Mouse (Mus musculus) neural tube, embryonic 15.5 days (tissue): ENCODE results near the gene Lemd2. TPM values are rescaled to one million over a fixed set of nuclear protein-coding genes. Genes with fewer than 3 reads are reported as not detected.

ENCODE experiments used
- ATAC-seq: fragments of 200-750 bp; cut with Nextera tagmentation; 2 replicates; pipeline ENCODE4 v1.8.0; 2017; ENCODE audit warnings: mild to moderate bottlenecking, moderate TSS enrichment, moderate library complexity; ENCODE audit not compliant: low FRiP score
- H3K27ac ChIP-seq: fragments of 300-500 bp; sonication (generic); replicated peaks from 2 replicates; pipeline ENCODE4 v1.5.1; 2015; ENCODE audit warnings: mild to moderate bottlenecking, inconsistent platforms
- H3K27me3 ChIP-seq: fragments of 300-500 bp; sonication (generic); replicated peaks from 2 replicates; pipeline ENCODE4 v1.6.1; 2015; ENCODE audit warnings: inconsistent platforms
- H3K36me3 ChIP-seq: fragments of 300-500 bp; sonication (generic); 2 replicates; pipeline ENCODE4 v1.6.1; 2015; ENCODE audit warnings: inconsistent platforms
- H3K4me1 ChIP-seq: fragments of 300-500 bp; sonication (generic); 2 replicates; pipeline ENCODE4 v1.6.1; 2015; ENCODE audit warnings: inconsistent platforms
- H3K4me2 ChIP-seq: fragments of 300-500 bp; sonication (generic); 2 replicates; pipeline ENCODE4 v1.6.1; 2015; ENCODE audit warnings: inconsistent platforms, mild to moderate bottlenecking, moderate library complexity
- H3K4me3 ChIP-seq: fragments of 300-500 bp; sonication (generic); replicated peaks from 2 replicates; pipeline ENCODE4 v1.5.1; 2015; ENCODE audit warnings: mild to moderate bottlenecking, inconsistent platforms
- H3K9ac ChIP-seq: fragments of 300-500 bp; sonication (generic); replicated peaks from 2 replicates; pipeline ENCODE4 v1.6.1; 2015; ENCODE audit warnings: mild to moderate bottlenecking, inconsistent platforms
- H3K9me3 ChIP-seq: fragments of 300-500 bp; sonication (generic); replicated peaks from 2 replicates; pipeline ENCODE4 v1.6.1; 2016; ENCODE audit warnings: inconsistent platforms
- WGBS: fragments of 180-500 bp; shearing (Covaris S2); methylation state at CpG from one replicate; pipeline ENCODE4 v1.1.7; 2015; ENCODE audit warnings: mixed read lengths; 5-methylcytosine and 5-hydroxymethylcytosine counted together
- polyA plus RNA-seq: library from polyadenylated mRNA; unstranded; fragments of >200 nt; fragmentation: Nextera tagmentation; extraction: Ambion mirVana; gene quantifications from 2 replicates; pipeline ENCODE4 v1.2.1, GENCODE M21; 2015

The Lemd2 gene
- polyA plus RNA-seq = 16.9 and 19.7 TPM in 2 replicates

- 5% methylated on average over 74 of the region's 97 CpGs for WGBS
- Histone ChIP-seq H3K4me3 (peak within 1 kb of the TSS; percentile 87), H3K27me3 (no peaks in the 10 kb centered on the region), H3K9ac (peak within 1 kb of the TSS; percentile 97), H3K27ac (peak within 1 kb of the TSS; percentile 96), H3K9me3 (no peaks in the 10 kb centered on the region), H3K36me3 (peaks cover 26% of the 10 kb centered on the region), H3K4me1 (peaks cover 67% of the 10 kb centered on the region), H3K4me2 (peak within 1 kb of the TSS; percentile 79)
- peak; percentile 90 for ATAC-seq
Measured at GRCm38 (mm10) chr17:27204075-27204909, at the start of gene Lemd2. TSS of gene Lemd2 (minus strand) at chr17:27204469.

DNA sequence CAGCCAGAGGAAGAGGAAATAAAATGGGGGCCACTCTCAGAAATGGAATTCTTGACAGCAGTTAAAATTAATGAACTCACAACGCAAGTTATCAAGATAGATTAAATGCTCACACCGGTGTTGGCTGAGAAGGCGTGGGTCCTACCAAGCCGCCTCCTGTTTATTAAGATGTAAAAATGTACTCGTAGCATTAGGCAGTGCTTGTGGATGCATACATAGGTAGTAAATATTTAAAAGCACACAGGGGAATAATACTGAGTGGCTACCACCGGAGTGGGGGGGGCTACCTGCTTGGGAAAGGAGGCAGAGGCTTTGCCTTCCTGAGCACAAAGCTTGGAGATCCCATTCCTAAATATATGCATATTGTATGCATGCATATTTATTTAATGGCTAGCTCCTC is 46.9 kb upstream of the Lemd2 start:
- Histone ChIP-seq H3K36me3 (no peaks in the 10 kb centered on the region), H3K4me2 (no peak overlapping the region), H3K9ac (no peak overlapping the region), H3K27ac (no peak overlapping the region; the same call in 1 of the 2 replicates), H3K9me3 (no peaks in the 10 kb centered on the region), H3K4me1 (peaks cover 6% of the 10 kb centered on the region; the same call in 1 of the 2 replicates), H3K27me3 (no peaks in the 10 kb centered on the region), H3K4me3 (no peak overlapping the region)
- 41% methylated on average over 6 of the region's 6 CpGs for WGBS
- ATAC-seq = peak; percentile 65; the same call in 1 of the 2 replicates

DNA sequence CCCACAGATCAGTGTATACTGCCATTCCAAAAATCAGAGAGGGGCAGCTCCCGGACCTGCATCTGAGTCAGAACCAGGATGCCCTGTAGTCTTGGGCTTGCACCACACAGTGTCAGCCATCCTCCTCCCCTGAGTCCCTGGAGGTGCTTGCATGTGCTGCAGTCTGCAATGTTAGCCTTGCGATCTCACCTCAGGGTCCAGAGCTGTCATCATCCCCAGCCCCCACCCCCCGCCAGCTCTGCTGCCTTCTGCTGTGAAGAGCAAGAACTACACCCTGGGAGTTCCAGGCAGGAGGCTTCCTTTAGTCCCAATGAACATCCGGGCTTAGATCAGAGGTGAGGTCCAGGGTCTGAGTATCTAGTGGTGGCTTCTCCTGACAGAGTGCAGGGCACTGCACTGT is 46.2 kb upstream of the Lemd2 start:
- Histone ChIP-seq H3K4me3 (no peak overlapping the region), H3K4me1 (peaks cover 6% of the 10 kb centered on the region; the same call in 1 of the 2 replicates), H3K27me3 (no peaks in the 10 kb centered on the region), H3K4me2 (no peak overlapping the region), H3K27ac (no peak overlapping the region; the same call in 1 of the 2 replicates), H3K9ac (no peak overlapping the region), H3K36me3 (no peaks in the 10 kb centered on the region), H3K9me3 (no peaks in the 10 kb centered on the region)
- no peak for ATAC-seq
- WGBS = 40% methylated on average over 4 of the region's 4 CpGs

- Histone ChIP-seq H3K4me2 (no peak overlapping the region), H3K4me1 (peaks cover 6% of the 10 kb centered on the region; the same call in 1 of the 2 replicates), H3K9me3 (no peaks in the 10 kb centered on the region), H3K27ac (no peak overlapping the region), H3K27me3 (no peaks in the 10 kb centered on the region), H3K4me3 (no peak overlapping the region), H3K36me3 (no peaks in the 10 kb centered on the region), H3K9ac (no peak overlapping the region)
- 54% methylated on average over 3 of the region's 3 CpGs for WGBS
- ATAC-seq = no peak
Measured at GRCm38 (mm10) chr17:27249073-27249472, 44.8 kb upstream of the Lemd2 start.

DNA sequence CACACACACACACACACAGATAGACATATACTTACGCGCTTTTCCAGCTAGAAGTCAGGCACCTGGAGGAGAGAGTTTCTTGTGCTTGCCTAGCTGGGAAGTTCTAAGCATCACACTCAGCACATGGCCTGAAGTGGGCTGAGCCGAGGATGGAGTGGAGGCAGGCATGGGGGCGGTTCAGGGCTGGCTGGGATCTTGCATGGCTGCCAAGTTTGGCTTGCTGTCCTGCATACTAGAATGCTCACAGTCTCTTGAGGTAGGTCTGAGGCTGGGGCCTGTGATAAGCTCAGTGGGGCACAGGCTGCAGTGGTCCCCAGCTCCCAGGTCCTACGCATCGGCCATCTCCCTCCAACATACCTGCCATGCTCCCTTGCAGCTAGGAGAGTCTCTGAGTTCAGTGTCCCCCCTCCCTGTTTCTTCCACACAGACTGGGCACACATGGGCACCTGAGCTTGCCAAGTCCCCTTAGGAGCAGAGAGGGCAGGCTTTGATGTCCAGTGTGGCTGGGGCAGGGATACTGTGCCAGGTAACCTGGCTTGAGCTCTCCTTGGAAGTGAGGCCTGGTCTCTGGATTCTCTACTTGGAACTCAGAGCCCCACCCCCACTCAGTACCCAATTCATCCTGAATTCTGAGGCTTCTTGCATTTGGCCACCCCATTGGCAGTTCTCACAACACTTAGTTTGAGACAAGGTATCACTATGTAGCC is 43.6 kb upstream of the Lemd2 start:
- H3K9me3 ChIP-seq = no peaks in the 10 kb centered on the region
- peaks cover 7% of the 10 kb centered on the region; the same call in 1 of the 2 replicates for H3K4me1 ChIP-seq
- no peak overlapping the region for H3K4me2 ChIP-seq
- no peak overlapping the region for H3K27ac ChIP-seq
- WGBS = 89% methylated on average over 6 of the region's 6 CpGs
- H3K36me3 ChIP-seq = no peaks in the 10 kb centered on the region
- no peak overlapping the region for H3K9ac ChIP-seq
- H3K4me3 ChIP-seq = no peak overlapping the region
- no peaks in the 10 kb centered on the region for H3K27me3 ChIP-seq
- ATAC-seq = no peak

DNA sequence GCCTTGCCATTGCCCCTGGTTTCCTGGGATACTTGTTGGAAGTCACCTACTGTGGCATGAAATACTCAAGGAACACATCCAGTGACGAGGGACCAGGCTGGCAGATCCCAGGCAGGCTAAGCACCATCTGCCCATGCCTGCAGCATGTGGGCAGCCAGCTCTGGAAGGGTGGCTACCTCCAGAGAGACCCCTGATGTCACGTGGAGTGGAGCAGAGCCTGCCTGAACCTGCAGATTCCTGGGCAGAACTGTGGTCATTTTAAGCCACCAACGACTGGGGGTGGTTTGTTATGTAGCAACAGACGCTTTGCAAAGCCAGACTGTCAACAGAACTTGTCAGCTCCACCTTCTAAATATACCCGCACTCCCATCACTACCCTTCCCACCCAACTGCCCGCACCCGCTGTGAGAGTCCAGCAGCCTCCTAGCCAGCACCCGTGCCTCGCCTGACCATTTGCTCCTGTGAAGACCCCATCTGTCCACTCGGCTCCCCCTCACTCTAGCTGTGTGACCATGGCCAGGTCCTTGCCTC is 41.6 kb upstream of the Lemd2 start:
- Histone ChIP-seq H3K4me1 (peaks cover 21% of the 10 kb centered on the region), H3K27me3 (no peaks in the 10 kb centered on the region), H3K4me3 (no peak overlapping the region), H3K9me3 (no peaks in the 10 kb centered on the region), H3K4me2 (no peak overlapping the region), H3K27ac (no peak overlapping the region), H3K36me3 (no peaks in the 10 kb centered on the region), H3K9ac (no peak overlapping the region)
- ATAC-seq = no peak
- WGBS = 81% methylated on average over 10 of the region's 10 CpGs

GRCm38 (mm10) chr17:27244912-27245311 is 40.6 kb upstream of the Lemd2 start:
- no peak overlapping the region for H3K27ac ChIP-seq
- H3K36me3 ChIP-seq = no peaks in the 10 kb centered on the region
- H3K4me1 ChIP-seq = peaks cover 24% of the 10 kb centered on the region
- 85% methylated on average over 4 of the region's 4 CpGs for WGBS
- ATAC-seq = no peak
- H3K9ac ChIP-seq = no peak overlapping the region
- no peak overlapping the region for H3K4me3 ChIP-seq
- no peaks in the 10 kb centered on the region for H3K27me3 ChIP-seq
- H3K9me3 ChIP-seq = no peaks in the 10 kb centered on the region
- H3K4me2 ChIP-seq = no peak overlapping the region

GRCm38 (mm10) chr17:27242194-27243189 is 38.2 kb upstream of the Lemd2 start:
- no peak overlapping the region for H3K4me3 ChIP-seq
- WGBS = 54% methylated on average over 18 of the region's 18 CpGs
- H3K27me3 ChIP-seq = no peaks in the 10 kb centered on the region
- no peak overlapping the region for H3K9ac ChIP-seq
- no peak overlapping the region for H3K27ac ChIP-seq
- no peaks in the 10 kb centered on the region for H3K9me3 ChIP-seq
- ATAC-seq = no peak
- no peak overlapping the region for H3K4me2 ChIP-seq
- H3K36me3 ChIP-seq = no peaks in the 10 kb centered on the region
- peaks cover 24% of the 10 kb centered on the region for H3K4me1 ChIP-seq

GRCm38 (mm10) chr17:27240556-27241457 is 36.5 kb upstream of the Lemd2 start:
- Histone ChIP-seq H3K9me3 (no peaks in the 10 kb centered on the region), H3K27ac (no peak overlapping the region), H3K4me3 (no peak overlapping the region), H3K9ac (no peak overlapping the region), H3K27me3 (no peaks in the 10 kb centered on the region), H3K4me1 (peaks cover 24% of the 10 kb centered on the region), H3K36me3 (no peaks in the 10 kb centered on the region), H3K4me2 (no peak overlapping the region)
- 33% methylated on average over 15 of the region's 15 CpGs for WGBS
- no peak for ATAC-seq

GRCm38 (mm10) chr17:27239941-27240340 is 35.7 kb upstream of the Lemd2 start:
- no peak for ATAC-seq
- WGBS = 88% methylated on average over 5 of the region's 5 CpGs
- Histone ChIP-seq H3K9ac (no peak overlapping the region), H3K9me3 (no peaks in the 10 kb centered on the region), H3K36me3 (no peaks in the 10 kb centered on the region), H3K4me3 (no peak overlapping the region), H3K4me1 (peaks cover 24% of the 10 kb centered on the region), H3K4me2 (no peak overlapping the region), H3K27me3 (no peaks in the 10 kb centered on the region), H3K27ac (no peak overlapping the region)
